In the genomic region with DNA sequence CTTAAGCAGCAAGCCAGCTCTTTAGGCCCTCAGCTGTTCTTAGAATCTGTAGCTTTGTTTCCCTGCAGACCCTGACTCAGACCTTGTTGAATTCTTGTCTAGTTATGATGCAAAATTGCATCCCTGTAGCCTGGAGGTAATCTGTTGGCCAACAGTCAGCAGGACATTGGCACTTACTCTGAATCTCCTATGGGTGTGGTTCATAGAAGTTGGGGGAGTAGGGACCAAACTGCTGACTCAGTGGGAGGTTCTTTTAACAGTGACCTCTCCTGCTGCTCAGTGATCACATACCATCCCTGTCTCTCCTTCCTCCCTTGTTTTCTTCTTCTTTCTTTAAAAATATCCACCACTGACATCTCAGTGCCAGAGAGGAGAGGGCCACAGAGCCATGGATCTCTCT, we compare ENCODE assay signal across 22 mouse cellular contexts. TPM values are rescaled to one million over a fixed set of nuclear protein-coding genes. Genes with fewer than 3 reads are reported as not detected.
DNase-seq lines count a peak whose midpoint lies in the region; ATAC-seq and TF ChIP-seq lines count a peak whose summit lies in the region.
"Had no signal": no experiment of that assay in that cellular context is flagged by ENCODE, and none has a peak within 500 bp of the region (broad histone marks: within the 10 kb centered on the region; RNA-seq: fewer than 3 reads in every experiment).

No protein-coding gene starts in this region.

- H3K36me3 ChIP-seq in stomach, embryonic 15.5 days, result no peaks in the 10 kb centered on the region
- no peaks in the 10 kb centered on the region for H3K36me3 ChIP-seq in stomach, postnatal 0 days (ENCODE audit: control insufficient read depth, insufficient read depth, low read length)
- H3K36me3 ChIP-seq in liver, embryonic 13.5 days, result no peaks in the 10 kb centered on the region
- H3K36me3 ChIP-seq in hindbrain, embryonic 16.5 days (ENCODE audit: control insufficient read depth, insufficient read depth, low read length), result no peaks in the 10 kb centered on the region
- no peaks in the 10 kb centered on the region for H3K36me3 ChIP-seq in hindbrain, postnatal 0 days (ENCODE audit: insufficient read depth, low read length)
- H3K36me3 ChIP-seq: embryonic facial prominence, embryonic 15.5 days; limb, embryonic 12.5 days; neural tube, embryonic 12.5 days had no signal

- H3K9ac ChIP-seq in stomach, embryonic 15.5 days, result no peak overlapping the region
- no peak overlapping the region for H3K9ac ChIP-seq in stomach, postnatal 0 days (ENCODE audit: low read length)
- H3K9ac ChIP-seq in liver, embryonic 13.5 days, result peak overlapping the region; percentile 61
- H3K9ac ChIP-seq in hindbrain, embryonic 16.5 days (ENCODE audit: low read depth, low read length), result no peak overlapping the region
- H3K9ac ChIP-seq in hindbrain, postnatal 0 days (replicated peaks; ENCODE audit: low read length), result no peak overlapping the region
- H3K9ac ChIP-seq: embryonic facial prominence, embryonic 15.5 days; limb, embryonic 12.5 days; neural tube, embryonic 12.5 days had no signal

- no peak for DNase-seq in stomach, postnatal 0 days (ENCODE audit: low spot score)
- DNase-seq in c-Kit-positive CD71-negative TER-119-negative erythroid progenitor cells, embryonic 14.5 days (ENCODE audit: low read depth), result peak; percentile 7
- peak; percentile 71 for DNase-seq in liver, embryonic 13.5 days
- DNase-seq in cerebellum, adult 8-10 months, result no peak
- DNase-seq in hindbrain, postnatal 0 days (ENCODE audit: low spot score), result no peak
- DNase-seq: cerebellum, adult 2 months; gastrocnemius, adult 2 months; heart, adult 2 months; heart, postnatal 10 days; kidney, adult 2 months; kidney, postnatal 36 days; right cerebral cortex, postnatal 4 days; thymus, postnatal 14 days had no signal

- H3K27me3 ChIP-seq in stomach, embryonic 15.5 days (replicated peaks), result no peaks in the 10 kb centered on the region
- no peaks in the 10 kb centered on the region for H3K27me3 ChIP-seq in stomach, postnatal 0 days (ENCODE audit: control insufficient read depth, insufficient read depth, low read length)
- H3K27me3 ChIP-seq in liver, embryonic 13.5 days, result no peaks in the 10 kb centered on the region
- no peaks in the 10 kb centered on the region for H3K27me3 ChIP-seq in hindbrain, embryonic 16.5 days (replicated peaks; ENCODE audit: control insufficient read depth, insufficient read depth, low read length)
- H3K27me3 ChIP-seq in hindbrain, postnatal 0 days (ENCODE audit: insufficient read depth, low read length), result no peaks in the 10 kb centered on the region
- H3K27me3 ChIP-seq: embryonic facial prominence, embryonic 15.5 days; limb, embryonic 12.5 days; megakaryocyte, embryonic 14.5 days; neural tube, embryonic 12.5 days; Patski had no signal

- H3K4me3 ChIP-seq in stomach, embryonic 15.5 days (replicated peaks), result no peak overlapping the region
- no peak overlapping the region for H3K4me3 ChIP-seq in stomach, postnatal 0 days (ENCODE audit: low read depth, low read length)
- H3K4me3 ChIP-seq in liver, embryonic 13.5 days (replicated peaks), result no peak overlapping the region
- no peak overlapping the region for H3K4me3 ChIP-seq in hindbrain, embryonic 16.5 days (ENCODE audit: low read length)
- no peak overlapping the region for H3K4me3 ChIP-seq in hindbrain, postnatal 0 days (ENCODE audit: low read length)
- H3K4me3 ChIP-seq: embryonic facial prominence, embryonic 15.5 days; gastrocnemius, adult 2 months; heart, adult 2 months; limb, embryonic 12.5 days; megakaryocyte, embryonic 14.5 days; neural tube, embryonic 12.5 days had no signal

- no peaks in the 10 kb centered on the region for H3K9me3 ChIP-seq in stomach, embryonic 15.5 days
- no peaks in the 10 kb centered on the region for H3K9me3 ChIP-seq in stomach, postnatal 0 days (ENCODE audit: control insufficient read depth, low read length)
- no peaks in the 10 kb centered on the region for H3K9me3 ChIP-seq in liver, embryonic 13.5 days (replicated peaks)
- H3K9me3 ChIP-seq in hindbrain, embryonic 16.5 days (ENCODE audit: control insufficient read depth, low read length), result no peaks in the 10 kb centered on the region
- no peaks in the 10 kb centered on the region for H3K9me3 ChIP-seq in hindbrain, postnatal 0 days (ENCODE audit: low read length)
- H3K9me3 ChIP-seq: embryonic facial prominence, embryonic 15.5 days; limb, embryonic 12.5 days; megakaryocyte, embryonic 14.5 days; neural tube, embryonic 12.5 days had no signal

- peak; percentile 75; the same call in 1 of the 2 replicates for ATAC-seq in stomach, embryonic 15.5 days (ENCODE audit: insufficient read depth, low FRiP score, low read depth)
- ATAC-seq in stomach, postnatal 0 days (ENCODE audit: low FRiP score, low TSS enrichment), result no peak
- peak; percentile 99 for ATAC-seq in liver, embryonic 13.5 days (ENCODE audit: low read depth)
- no peak for ATAC-seq in hindbrain, embryonic 16.5 days
- no peak for ATAC-seq in hindbrain, postnatal 0 days
- ATAC-seq: forebrain, embryonic 14.5 days; lung, postnatal 0 days; Patski had no signal

- no peak overlapping the region for H3K4me2 ChIP-seq in stomach, embryonic 15.5 days
- no peak overlapping the region for H3K4me2 ChIP-seq in stomach, postnatal 0 days (replicated peaks; ENCODE audit: low read depth)
- H3K4me2 ChIP-seq in liver, embryonic 13.5 days, result peak overlapping the region; percentile 51
- H3K4me2 ChIP-seq in hindbrain, embryonic 16.5 days (ENCODE audit: low read length), result no peak overlapping the region
- no peak overlapping the region for H3K4me2 ChIP-seq in hindbrain, postnatal 0 days (ENCODE audit: low read depth, low read length)
- H3K4me2 ChIP-seq: embryonic facial prominence, embryonic 15.5 days; limb, embryonic 12.5 days; neural tube, embryonic 12.5 days had no signal

- no peak overlapping the region for H3K27ac ChIP-seq in stomach, embryonic 15.5 days
- H3K27ac ChIP-seq in stomach, postnatal 0 days (replicated peaks), result no peak overlapping the region
- H3K27ac ChIP-seq in liver, embryonic 13.5 days, result peak overlapping the region; percentile 85
- no peak overlapping the region for H3K27ac ChIP-seq in hindbrain, embryonic 16.5 days (ENCODE audit: low read depth, low read length)
- H3K27ac ChIP-seq in hindbrain, postnatal 0 days, result no peak overlapping the region
- H3K27ac ChIP-seq: embryonic facial prominence, embryonic 15.5 days; gastrocnemius, adult 2 months; heart, adult 2 months; limb, embryonic 12.5 days; neural tube, embryonic 12.5 days had no signal

- no peaks in the 10 kb centered on the region for H3K4me1 ChIP-seq in stomach, embryonic 15.5 days
- H3K4me1 ChIP-seq in stomach, postnatal 0 days (replicated peaks; ENCODE audit: control insufficient read depth, insufficient read depth), result no peaks in the 10 kb centered on the region
- peaks cover 29% of the 10 kb centered on the region for H3K4me1 ChIP-seq in liver, embryonic 13.5 days (replicated peaks)
- no peaks in the 10 kb centered on the region for H3K4me1 ChIP-seq in hindbrain, embryonic 16.5 days (ENCODE audit: control insufficient read depth, insufficient read depth, low read depth, low read length)
- no peaks in the 10 kb centered on the region for H3K4me1 ChIP-seq in hindbrain, postnatal 0 days (ENCODE audit: insufficient read depth, low read length)
- H3K4me1 ChIP-seq: embryonic facial prominence, embryonic 15.5 days; limb, embryonic 12.5 days; neural tube, embryonic 12.5 days had no signal

- no peak for TF ChIP-seq EP300 in stomach, postnatal 0 days (optimal IDR thresholded peaks at IDR 0.05)

- no peak for TF ChIP-seq CTCF in stomach, postnatal 0 days (IDR thresholded peaks at IDR 0.05; ENCODE audit: low read depth)
- no peak for TF ChIP-seq CTCF in hindbrain, postnatal 0 days (IDR thresholded peaks at IDR 0.05; ENCODE audit: low read depth)

RNA-seq across cellular contexts. Expression of a gene that starts 10.4 kb away (rescaled TPM):
- polyA plus RNA-seq in stomach, embryonic 15.5 days (2015; fragmentation: Nextera tagmentation; extraction: Ambion mirVana), result 59.9 and 65.6 TPM in 2 replicates
- 53.5 and 62.0 TPM in 2 replicates for polyA plus RNA-seq in stomach, postnatal 0 days (2015; fragmentation: Nextera tagmentation; extraction: Ambion mirVana)
- polyA plus RNA-seq in liver, embryonic 13.5 days (2015; fragmentation: Nextera tagmentation; extraction: Ambion mirVana), result 37.3 and 49.1 TPM in 2 replicates
- polyA plus RNA-seq in hindbrain, embryonic 16.5 days (2015; fragmentation: Nextera tagmentation; extraction: Ambion mirVana), result 69.8 and 69.9 TPM in 2 replicates
- total RNA-seq in hindbrain, postnatal 0 days (2014; rRNA removed), result 36.8 and 36.9 TPM in 2 replicates
- 51.2 and 52.3 TPM in 2 replicates for polyA plus RNA-seq in hindbrain, postnatal 0 days (2015; fragmentation: Nextera tagmentation; extraction: Ambion mirVana)

Comparison
In these comparisons a context has a peak if more than half of its experiments do, and no peak if none do; other contexts are left out.
1. ATAC-seq: peak in stomach, embryonic 15.5 days (single experiment) and liver, embryonic 13.5 days (single experiment); none in stomach, postnatal 0 days (single experiment), hindbrain, embryonic 16.5 days (single experiment) and hindbrain, postnatal 0 days (single experiment).
2. DNase-seq: peak in c-Kit-positive CD71-negative TER-119-negative erythroid progenitor cells, embryonic 14.5 days (single experiment) and liver, embryonic 13.5 days (single experiment); none in stomach, postnatal 0 days (single experiment), cerebellum, adult 8-10 months (single experiment) and hindbrain, postnatal 0 days (single experiment).